Mouse (Mus musculus) forebrain, embryonic 14.5 days (tissue): ENCODE results near the gene Dis3l2. TPM values are rescaled to one million over a fixed set of nuclear protein-coding genes. Genes with fewer than 3 reads are reported as not detected.

ENCODE experiments used
- ATAC-seq: fragments of 200-750 bp; cut with Nextera tagmentation; 2 replicates; pipeline ENCODE4 v1.8.0; 2017; ENCODE audit warnings: mild to moderate bottlenecking, moderate library complexity
- DNase-seq: peaks from one replicate; pipeline ENCODE4 v3.0.0-alpha.2; 2015; ENCODE audit warnings: low spot score
- H3K27ac ChIP-seq: fragments of 300-500 bp; sonication (generic); 2 replicates; pipeline ENCODE4 v1.5.1; 2014; ENCODE audit warnings: low read depth, mild to moderate bottlenecking, control low read depth, low read length, moderate library complexity
- H3K27me3 ChIP-seq: fragments of 300-500 bp; sonication (generic); replicated peaks from 2 replicates; pipeline ENCODE4 v1.6.1; 2014; ENCODE audit warnings: low read length, control low read depth, mixed read lengths; ENCODE audit not compliant: control insufficient read depth, insufficient read depth
- H3K36me3 ChIP-seq: fragments of 300-500 bp; sonication (generic); 2 replicates; pipeline ENCODE4 v1.6.1; 2014; ENCODE audit warnings: low read length, control low read depth; ENCODE audit not compliant: control insufficient read depth, insufficient read depth
- H3K4me1 ChIP-seq: fragments of 300-500 bp; sonication (generic); 2 replicates; pipeline ENCODE4 v1.6.1; 2014; ENCODE audit warnings: antibody characterized with exemption, low read length, control low read depth; ENCODE audit not compliant: control insufficient read depth, insufficient read depth
- H3K4me2 ChIP-seq: fragments of 300-500 bp; sonication (generic); 2 replicates; pipeline ENCODE4 v1.6.1; 2014; ENCODE audit warnings: mild to moderate bottlenecking, control low read depth, low read length
- H3K4me3 ChIP-seq: fragments of 300-500 bp; sonication (generic); 2 replicates; pipeline ENCODE4 v1.5.1; 2014; ENCODE audit warnings: low read depth, low read length, control low read depth
- H3K9ac ChIP-seq: fragments of 300-500 bp; sonication (generic); 2 replicates; pipeline ENCODE4 v1.6.1; 2014; ENCODE audit warnings: mild to moderate bottlenecking, low read length, control low read depth, moderate library complexity
- H3K9me3 ChIP-seq: fragments of 300-500 bp; sonication (generic); replicated peaks from 2 replicates; pipeline ENCODE4 v1.6.1; 2016; ENCODE audit warnings: low read length, control low read depth, mixed read lengths; ENCODE audit not compliant: control insufficient read depth
- WGBS: fragments of 180-500 bp; shearing (Covaris S2); extraction: QIAGEN DNeasy Blood & Tissue Kit; methylation state at CpG from one replicate; pipeline ENCODE4 v1.1.7; 2014; 5-methylcytosine and 5-hydroxymethylcytosine counted together
- polyA plus RNA-seq: library from polyadenylated mRNA; unstranded; fragments of >200 nt; fragmentation: Nextera tagmentation; extraction: Ambion mirVana; gene quantifications from 2 replicates; pipeline ENCODE4 v1.2.1, GENCODE M21; 2014

Dis3l2 gene
- polyA plus RNA-seq, 1 experiment from 2014 or later, result 32.2 TPM

DNA sequence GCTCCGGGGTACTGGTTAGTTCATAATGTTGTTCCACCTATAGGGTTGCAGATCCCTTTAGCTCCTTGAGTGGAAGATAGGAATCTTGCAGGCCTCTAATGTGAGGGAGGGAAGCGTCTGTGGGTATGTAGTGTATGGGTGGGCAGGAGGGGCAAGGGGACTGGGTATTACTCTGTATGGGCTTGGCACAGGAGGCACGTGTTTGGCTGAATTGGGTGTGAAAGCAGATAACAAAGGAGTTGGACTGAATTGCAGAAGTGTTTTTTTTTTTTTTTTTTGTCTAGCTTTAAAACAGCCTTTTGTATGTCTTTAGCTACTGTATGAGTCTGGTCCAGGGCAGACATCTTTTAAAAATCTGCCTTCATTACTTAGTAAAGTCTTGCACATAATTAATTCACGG, 5.9 kb downstream of the Dis3l2 start:
- WGBS, result 72% methylated on average over 4 of the region's 4 CpGs
- H3K9me3 ChIP-seq, result no peaks in the 10 kb centered on the region
- no peaks in the 10 kb centered on the region for H3K27me3 ChIP-seq
- H3K27ac ChIP-seq, result no peak overlapping the region
- no peak overlapping the region for H3K4me3 ChIP-seq
- H3K9ac ChIP-seq, result no peak overlapping the region
- peak; percentile 13 for DNase-seq
- no peak overlapping the region for H3K4me2 ChIP-seq
- ATAC-seq, result no peak
- peaks cover 7% of the 10 kb centered on the region for H3K4me1 ChIP-seq
- no peaks in the 10 kb centered on the region for H3K36me3 ChIP-seq

GRCm38 (mm10) chr1:86712045-86712444, 8.4 kb downstream of the Dis3l2 start:
- Histone ChIP-seq H3K36me3 (no peaks in the 10 kb centered on the region), H3K4me2 (no peak overlapping the region), H3K27me3 (no peaks in the 10 kb centered on the region), H3K9ac (no peak overlapping the region), H3K9me3 (no peaks in the 10 kb centered on the region), H3K27ac (no peak overlapping the region), H3K4me1 (no peaks in the 10 kb centered on the region), H3K4me3 (no peak overlapping the region)
- WGBS, result 89% methylated on average over 2 of the region's 2 CpGs
- ATAC-seq (no peak), DNase-seq (no peak)

- no peaks in the 10 kb centered on the region for H3K36me3 ChIP-seq
- H3K9me3 ChIP-seq, result no peaks in the 10 kb centered on the region
- no peak for DNase-seq
- no peaks in the 10 kb centered on the region for H3K27me3 ChIP-seq
- H3K4me1 ChIP-seq, result no peaks in the 10 kb centered on the region
- H3K4me2 ChIP-seq, result no peak overlapping the region
- 93% methylated on average over 4 of the region's 4 CpGs for WGBS
- ATAC-seq, result no peak
- no peak overlapping the region for H3K9ac ChIP-seq
- H3K27ac ChIP-seq, result no peak overlapping the region
- H3K4me3 ChIP-seq, result no peak overlapping the region
Observed at GRCm38 (mm10) chr1:86713054-86713453, 9.4 kb downstream of the Dis3l2 start.

DNA sequence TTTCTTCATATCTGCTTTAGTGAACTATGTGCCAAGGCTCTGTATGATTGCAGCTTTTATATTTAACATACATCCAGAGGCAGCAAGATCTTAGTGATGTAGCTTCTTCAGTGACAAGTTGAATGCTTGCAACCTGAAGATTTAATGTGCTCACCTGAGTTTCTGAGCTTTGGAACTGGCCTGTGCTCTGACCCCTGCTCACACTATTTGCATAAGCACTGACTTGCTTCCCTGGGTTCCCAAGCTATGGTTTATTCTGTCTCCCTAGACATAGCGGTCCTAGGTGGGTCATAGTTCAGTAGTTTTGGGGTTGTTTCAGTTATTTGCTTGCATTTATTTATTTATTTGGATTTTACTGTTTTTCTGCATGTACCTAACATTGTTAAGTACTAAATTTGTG, 14.6 kb downstream of the Dis3l2 start:
- Histone ChIP-seq H3K4me1 (no peaks in the 10 kb centered on the region), H3K9me3 (no peaks in the 10 kb centered on the region), H3K4me3 (no peak overlapping the region), H3K27ac (no peak overlapping the region), H3K27me3 (no peaks in the 10 kb centered on the region), H3K4me2 (no peak overlapping the region), H3K9ac (no peak overlapping the region), H3K36me3 (no peaks in the 10 kb centered on the region)
- 89% methylated on average over 1 of the region's 1 CpGs for WGBS
- no peak for ATAC-seq
- DNase-seq, result no peak

DNA sequence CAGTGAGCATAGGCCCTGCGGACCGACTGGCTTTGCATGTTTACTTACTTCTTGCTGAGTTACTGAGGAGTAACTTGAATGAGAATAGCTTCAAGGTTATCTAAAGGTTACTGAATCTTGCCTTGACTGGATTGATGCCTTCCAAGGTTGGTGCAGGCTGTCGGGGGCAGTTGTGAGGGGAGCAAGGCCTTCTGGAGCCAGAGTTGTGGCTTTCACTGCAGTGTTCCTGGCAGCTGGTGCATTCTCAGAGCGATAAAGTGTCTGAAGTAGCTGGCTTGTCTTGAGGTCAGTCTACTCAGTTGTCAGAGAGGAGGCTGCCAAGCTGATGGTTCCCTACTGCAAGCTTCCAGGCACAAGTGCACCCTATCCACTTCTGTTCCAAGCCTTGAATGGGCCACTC, 15.8 kb downstream of the Dis3l2 start:
- H3K4me1 ChIP-seq, result no peaks in the 10 kb centered on the region
- 91% methylated on average over 4 of the region's 4 CpGs for WGBS
- no peaks in the 10 kb centered on the region for H3K36me3 ChIP-seq
- H3K4me3 ChIP-seq, result no peak overlapping the region
- no peak overlapping the region for H3K9ac ChIP-seq
- ATAC-seq (no peak), DNase-seq (no peak)
- no peaks in the 10 kb centered on the region for H3K9me3 ChIP-seq
- H3K4me2 ChIP-seq, result no peak overlapping the region
- H3K27me3 ChIP-seq, result no peaks in the 10 kb centered on the region
- H3K27ac ChIP-seq, result no peak overlapping the region

- Histone ChIP-seq H3K27me3 (no peaks in the 10 kb centered on the region), H3K9ac (no peak overlapping the region), H3K4me3 (no peak overlapping the region), H3K9me3 (no peaks in the 10 kb centered on the region), H3K4me2 (no peak overlapping the region), H3K27ac (no peak overlapping the region), H3K4me1 (no peaks in the 10 kb centered on the region), H3K36me3 (no peaks in the 10 kb centered on the region)
- ATAC-seq, result no peak
- WGBS, result 86% methylated on average over 2 of the region's 2 CpGs
- DNase-seq, result no peak
Observed at GRCm38 (mm10) chr1:86733160-86733821, 29.7 kb downstream of the Dis3l2 start.

DNA sequence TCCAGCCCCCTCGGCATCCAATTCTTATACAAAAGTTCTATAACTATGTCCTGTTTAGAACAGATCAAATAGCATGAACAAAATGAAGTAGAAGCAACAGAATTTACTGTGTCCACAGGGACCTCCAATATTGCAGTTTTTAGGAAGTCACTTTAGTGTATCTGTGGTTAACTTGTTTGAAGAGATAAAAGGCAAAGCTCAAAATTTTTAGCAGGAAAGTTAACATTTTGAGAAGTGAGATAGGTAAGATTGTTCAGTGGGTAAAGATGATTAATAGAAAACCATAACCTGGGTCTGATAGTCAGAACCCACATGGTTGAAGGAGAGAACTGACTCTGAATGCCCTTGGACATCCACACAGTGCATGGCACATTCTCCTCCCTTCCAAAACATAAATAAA, 32.8 kb downstream of the Dis3l2 start:
- Histone ChIP-seq H3K9me3 (no peaks in the 10 kb centered on the region), H3K36me3 (no peaks in the 10 kb centered on the region), H3K27me3 (no peaks in the 10 kb centered on the region), H3K4me2 (no peak overlapping the region), H3K9ac (no peak overlapping the region), H3K27ac (no peak overlapping the region), H3K4me3 (no peak overlapping the region), H3K4me1 (no peaks in the 10 kb centered on the region)
- DNase-seq, result no peak
- ATAC-seq, result no peak
- WGBS, result 97% methylated on average over 1 of the region's 1 CpGs

DNA sequence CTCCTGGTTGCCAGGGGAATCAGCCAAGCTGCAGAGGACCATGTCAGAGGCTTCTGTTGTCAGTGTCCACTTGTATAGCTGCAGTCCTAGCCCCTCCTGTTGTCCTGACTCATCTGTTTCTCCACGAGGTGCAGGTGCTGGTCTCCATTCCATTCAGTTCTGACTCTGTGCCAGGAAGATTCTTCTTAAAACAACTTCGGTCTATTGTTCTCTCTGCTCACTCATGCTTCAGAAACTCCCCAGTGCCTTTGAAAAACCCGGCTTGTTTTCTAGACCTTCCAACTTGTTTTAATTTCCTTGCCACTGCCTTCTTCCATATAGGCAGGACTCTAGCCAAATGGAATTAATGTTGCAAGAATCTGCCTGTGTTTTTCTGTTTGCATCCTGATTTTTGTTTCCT, 39.3 kb downstream of the Dis3l2 start:
- no peak for ATAC-seq
- Histone ChIP-seq H3K4me1 (no peaks in the 10 kb centered on the region), H3K27ac (no peak overlapping the region), H3K36me3 (peaks cover 14% of the 10 kb centered on the region), H3K4me2 (no peak overlapping the region), H3K9ac (no peak overlapping the region), H3K4me3 (no peak overlapping the region), H3K9me3 (no peaks in the 10 kb centered on the region), H3K27me3 (no peaks in the 10 kb centered on the region)
- WGBS, result 30% methylated on average over 3 of the region's 3 CpGs
- no peak for DNase-seq

DNA sequence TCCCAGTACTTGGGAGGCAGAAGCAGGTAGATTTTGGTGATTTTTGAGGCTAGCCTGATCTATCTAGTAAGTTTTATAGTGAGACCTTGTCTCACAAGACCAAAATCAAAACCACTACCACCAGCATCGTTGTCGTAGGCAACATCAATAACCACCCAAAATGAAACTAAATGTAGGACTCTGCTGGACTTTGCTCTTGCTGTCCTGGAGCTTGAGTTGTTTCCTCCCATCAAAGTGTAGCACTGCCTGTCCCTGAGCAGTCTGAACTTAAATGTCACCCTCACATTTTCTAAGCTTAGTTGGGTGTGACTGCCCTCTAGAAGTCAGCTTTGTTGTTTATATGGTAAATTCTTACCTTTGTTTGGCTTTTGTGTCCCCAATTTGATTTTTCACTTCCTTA, 43.4 kb downstream of the Dis3l2 start:
- Histone ChIP-seq H3K9me3 (peaks cover 4% of the 10 kb centered on the region; the same call in 1 of the 2 replicates), H3K4me2 (no peak overlapping the region), H3K27me3 (no peaks in the 10 kb centered on the region), H3K36me3 (peaks cover 17% of the 10 kb centered on the region), H3K4me3 (no peak overlapping the region), H3K4me1 (no peaks in the 10 kb centered on the region), H3K27ac (no peak overlapping the region), H3K9ac (no peak overlapping the region)
- WGBS, result 97% methylated on average over 2 of the region's 2 CpGs
- no peak for DNase-seq
- no peak for ATAC-seq
